Mouse (Mus musculus) limb, embryonic 12.5 days (tissue): ENCODE results near the gene Galnt7. TPM values are rescaled to one million over a fixed set of nuclear protein-coding genes. Genes with fewer than 3 reads are reported as not detected.
"Not testable (repeated sequence)": the region's sequence is repeated elsewhere in the genome, so short reads cannot be mapped to it uniquely, and the experiment has no call there.

Experiments
- ATAC-seq: fragments of 200-750 bp; cut with Nextera tagmentation; 2 replicates; pipeline ENCODE4 v1.8.0; 2017; ENCODE audit warnings: low read depth, moderate TSS enrichment; ENCODE audit not compliant: insufficient number of reproducible peaks, insufficient read depth, low FRiP score, low TSS enrichment
- H3K27ac ChIP-seq: fragments of 300-500 bp; sonication (generic); 2 replicates; pipeline ENCODE4 v1.5.1; 2016; ENCODE audit warnings: mild to moderate bottlenecking, moderate library complexity
- H3K27me3 ChIP-seq: fragments of 300-500 bp; sonication (generic); 2 replicates; pipeline ENCODE4 v1.6.1; 2016; ENCODE audit warnings: mild to moderate bottlenecking, moderate library complexity
- H3K36me3 ChIP-seq: fragments of 300-500 bp; sonication (generic); 2 replicates; pipeline ENCODE4 v1.6.1; 2016; ENCODE audit warnings: mild to moderate bottlenecking, moderate library complexity
- H3K4me1 ChIP-seq: fragments of 300-500 bp; sonication (generic); replicated peaks from 2 replicates; pipeline ENCODE4 v1.6.1; 2016
- H3K4me2 ChIP-seq: fragments of 300-500 bp; sonication (generic); 2 replicates; pipeline ENCODE4 v1.6.1; 2016; ENCODE audit warnings: mild to moderate bottlenecking, moderate library complexity
- H3K4me3 ChIP-seq: fragments of 300-500 bp; sonication (generic); replicated peaks from 2 replicates; pipeline ENCODE4 v1.5.1; 2016; ENCODE audit warnings: mild to moderate bottlenecking
- H3K9ac ChIP-seq: fragments of 300-500 bp; sonication (generic); replicated peaks from 2 replicates; pipeline ENCODE4 v1.6.1; 2016; ENCODE audit warnings: mild to moderate bottlenecking, moderate library complexity
- H3K9me3 ChIP-seq: fragments of 300-500 bp; sonication (generic); 2 replicates; pipeline ENCODE4 v1.6.1; 2016; ENCODE audit warnings: mild to moderate bottlenecking, moderate library complexity
- WGBS: fragments of 180-500 bp; shearing (Covaris S2); methylation state at CpG from one replicate; pipeline ENCODE4 v1.1.7; 2016; 5-methylcytosine and 5-hydroxymethylcytosine counted together
- polyA plus RNA-seq: library from polyadenylated mRNA; unstranded; fragments of >200 nt; fragmentation: Nextera tagmentation; extraction: Ambion mirVana; gene quantifications from 2 replicates; pipeline ENCODE4 v1.2.1, GENCODE M21; 2016

Gene Galnt7
- polyA plus RNA-seq, 1 experiment from 2014 or later = 15.8 TPM

GRCm38 (mm10) chr8:57538601-57539000 lies 114.2 kb downstream of the Galnt7 start:
- ATAC-seq = no peak
- H3K27ac ChIP-seq = no peak overlapping the region
- peaks cover 25% of the 10 kb centered on the region for H3K36me3 ChIP-seq
- no peaks in the 10 kb centered on the region for H3K27me3 ChIP-seq
- H3K4me1 ChIP-seq = no peaks in the 10 kb centered on the region
- H3K9ac ChIP-seq = no peak overlapping the region
- WGBS = 86% methylated on average over 7 of the region's 7 CpGs
- H3K9me3 ChIP-seq = peaks cover 7% of the 10 kb centered on the region; the same call in 1 of the 2 replicates
- H3K4me2 ChIP-seq = no peak overlapping the region
- no peak overlapping the region for H3K4me3 ChIP-seq

DNA sequence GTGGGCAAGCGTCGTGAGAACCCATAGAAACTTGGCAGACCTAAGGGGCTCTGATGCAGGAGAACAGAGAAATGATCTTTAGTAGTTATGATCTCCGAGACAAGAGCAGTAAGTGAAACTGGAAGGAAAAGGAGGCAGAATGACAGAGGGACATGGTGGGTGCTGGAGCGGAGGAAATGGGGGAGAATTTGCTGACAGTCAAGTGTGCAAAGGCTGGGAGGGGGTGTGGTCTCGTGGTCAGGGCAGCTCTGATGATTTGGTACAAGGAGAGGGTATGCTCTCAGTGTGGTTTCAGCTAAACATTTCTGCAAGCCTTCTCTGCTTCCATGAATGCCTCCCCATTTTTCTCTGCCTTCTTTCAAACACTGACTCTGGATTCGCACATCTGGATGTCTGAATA lies 116.7 kb downstream of the Galnt7 start:
- 92% methylated on average over 6 of the region's 6 CpGs for WGBS
- H3K9me3 ChIP-seq = peaks cover 7% of the 10 kb centered on the region; the same call in 1 of the 2 replicates
- H3K36me3 ChIP-seq = peaks cover 34% of the 10 kb centered on the region
- H3K4me1 ChIP-seq = no peaks in the 10 kb centered on the region
- no peak overlapping the region for H3K27ac ChIP-seq
- no peak overlapping the region for H3K9ac ChIP-seq
- H3K4me3 ChIP-seq = no peak overlapping the region
- no peak for ATAC-seq
- H3K27me3 ChIP-seq = no peaks in the 10 kb centered on the region
- no peak overlapping the region for H3K4me2 ChIP-seq

- Histone ChIP-seq H3K27me3 (no peaks in the 10 kb centered on the region), H3K36me3 (peaks cover 34% of the 10 kb centered on the region), H3K9ac (no peak overlapping the region), H3K4me1 (peaks cover 5% of the 10 kb centered on the region; the same call in 1 of the 2 replicates), H3K27ac (no peak overlapping the region), H3K4me3 (no peak overlapping the region), H3K9me3 (peaks cover 7% of the 10 kb centered on the region; the same call in 1 of the 2 replicates), H3K4me2 (no peak overlapping the region)
- 57% methylated on average over 4 of the region's 4 CpGs for WGBS
- ATAC-seq = no peak
Measured at GRCm38 (mm10) chr8:57534495-57534894, 118.3 kb downstream of the Galnt7 start.

DNA sequence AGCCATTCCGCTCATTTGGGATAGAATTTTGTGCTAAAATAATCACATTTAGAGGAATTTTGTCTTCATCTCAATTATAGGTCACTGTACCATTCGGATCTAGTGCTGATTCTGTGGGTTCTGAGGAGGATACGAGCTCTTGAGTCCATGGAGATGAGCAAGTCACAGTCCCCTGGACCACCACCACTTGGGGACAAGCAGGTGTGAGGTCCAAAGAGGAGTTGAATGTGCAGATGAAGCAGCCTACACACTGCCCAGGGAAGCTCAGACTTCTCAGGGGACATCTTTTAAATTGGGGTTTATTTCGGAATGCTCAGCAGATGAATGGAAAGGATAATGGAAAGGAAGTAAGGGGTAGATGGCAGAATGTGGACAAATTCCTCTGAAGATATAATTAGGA lies 119.7 kb downstream of the Galnt7 start:
- no peak overlapping the region for H3K9ac ChIP-seq
- no peak for ATAC-seq
- H3K4me2 ChIP-seq = no peak overlapping the region
- H3K36me3 ChIP-seq = peaks cover 35% of the 10 kb centered on the region
- peaks cover 7% of the 10 kb centered on the region; the same call in 1 of the 2 replicates for H3K9me3 ChIP-seq
- peaks cover 5% of the 10 kb centered on the region; the same call in 1 of the 2 replicates for H3K4me1 ChIP-seq
- no peaks in the 10 kb centered on the region for H3K27me3 ChIP-seq
- H3K4me3 ChIP-seq = no peak overlapping the region
- WGBS = 92% methylated on average over 4 of the region's 4 CpGs
- no peak overlapping the region for H3K27ac ChIP-seq

DNA sequence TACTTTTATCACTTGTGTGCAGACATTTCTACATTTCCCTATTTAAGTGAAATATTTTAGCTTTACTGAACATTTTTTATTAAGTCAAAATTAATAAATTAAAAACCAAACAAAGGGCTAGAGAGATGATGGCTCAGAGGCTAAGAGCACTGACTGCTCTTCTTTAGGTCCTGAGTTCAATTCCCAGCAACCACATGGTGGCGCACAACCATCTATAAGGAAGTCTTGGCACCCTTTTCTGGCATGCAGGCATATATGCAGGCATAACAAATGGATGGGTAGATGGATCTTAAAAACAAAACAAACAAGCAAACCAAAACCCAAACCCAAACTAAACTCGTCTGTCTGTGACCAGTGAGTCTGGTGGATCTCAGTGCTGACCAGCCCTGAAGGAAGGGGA lies 120.6 kb downstream of the Galnt7 start:
- no peak for ATAC-seq
- no peaks in the 10 kb centered on the region for H3K27me3 ChIP-seq
- H3K9ac ChIP-seq = no peak overlapping the region
- peaks cover 5% of the 10 kb centered on the region; the same call in 1 of the 2 replicates for H3K4me1 ChIP-seq
- H3K4me2 ChIP-seq = no peak overlapping the region
- H3K36me3 ChIP-seq = peaks cover 41% of the 10 kb centered on the region
- peaks cover 7% of the 10 kb centered on the region; the same call in 1 of the 2 replicates for H3K9me3 ChIP-seq
- no peak overlapping the region for H3K27ac ChIP-seq
- 58% methylated on average over 2 of the region's 2 CpGs for WGBS
- no peak overlapping the region for H3K4me3 ChIP-seq

DNA sequence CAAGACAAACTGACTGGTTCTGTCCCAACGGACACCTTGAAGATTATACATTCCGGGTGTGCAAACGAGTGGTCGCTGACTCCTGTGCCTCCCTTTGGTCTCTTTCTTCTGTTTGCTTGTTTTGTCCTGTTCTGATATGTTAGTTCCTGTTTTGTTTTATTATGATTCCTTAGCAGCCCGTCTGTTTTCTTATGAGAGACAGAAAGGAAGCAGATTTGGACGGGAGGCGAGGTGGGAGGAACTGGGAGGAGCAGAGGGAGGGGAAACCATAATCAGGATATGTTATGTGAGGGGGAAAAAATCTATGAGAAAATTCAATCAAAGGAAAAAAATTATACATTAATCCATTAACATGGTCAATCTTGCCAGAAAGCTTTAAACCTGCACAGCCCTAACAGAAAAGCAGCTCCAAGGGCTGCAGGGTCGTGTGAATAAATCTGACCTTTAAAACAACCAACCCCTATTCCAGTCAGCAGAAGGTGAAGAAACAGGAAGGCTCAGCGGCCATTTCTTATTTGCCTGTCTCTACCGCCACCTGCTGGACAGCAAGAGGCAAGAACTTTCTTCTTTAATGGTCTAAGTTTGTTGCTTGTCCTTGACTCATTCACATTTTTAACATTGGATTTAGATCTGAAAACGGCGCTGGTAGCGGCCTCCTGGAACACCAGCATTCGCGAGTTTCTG lies 122.0 kb downstream of the Galnt7 start:
- ATAC-seq = no peak
- H3K9me3 ChIP-seq = peaks cover 7% of the 10 kb centered on the region; the same call in 1 of the 2 replicates
- H3K4me3 ChIP-seq = no peak overlapping the region
- no peaks in the 10 kb centered on the region for H3K27me3 ChIP-seq
- H3K4me1 ChIP-seq = peaks cover 5% of the 10 kb centered on the region; the same call in 1 of the 2 replicates
- 33% methylated on average over 15 of the region's 15 CpGs for WGBS
- no peak overlapping the region for H3K9ac ChIP-seq
- H3K4me2 ChIP-seq = no peak overlapping the region
- no peak overlapping the region for H3K27ac ChIP-seq
- H3K36me3 ChIP-seq = peaks cover 41% of the 10 kb centered on the region

DNA sequence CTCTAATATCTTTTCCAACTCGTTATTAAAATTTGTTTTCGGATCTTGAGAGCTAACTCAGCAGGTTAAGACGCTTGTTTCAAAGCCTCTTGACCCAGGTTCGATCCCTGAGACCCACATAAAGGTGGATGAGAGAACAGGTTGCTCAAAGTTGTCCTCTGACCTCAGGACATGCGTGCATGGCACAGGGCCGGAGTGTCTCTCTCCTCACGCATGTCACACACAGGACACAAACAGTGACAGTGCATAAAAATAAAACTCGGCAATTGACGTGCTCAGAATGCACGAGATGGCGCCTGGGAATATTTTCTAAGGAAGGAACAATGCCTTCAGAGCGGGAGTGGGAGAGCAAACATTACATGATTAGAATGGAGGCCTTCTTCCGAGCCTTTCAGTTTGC lies 122.6 kb downstream of the Galnt7 start:
- Histone ChIP-seq H3K4me2 (no peak overlapping the region), H3K27me3 (no peaks in the 10 kb centered on the region), H3K4me1 (peaks cover 5% of the 10 kb centered on the region; the same call in 1 of the 2 replicates), H3K36me3 (peaks cover 38% of the 10 kb centered on the region), H3K27ac (no peak overlapping the region), H3K9me3 (peaks cover 4% of the 10 kb centered on the region; the same call in 1 of the 2 replicates), H3K4me3 (no peak overlapping the region), H3K9ac (no peak overlapping the region)
- ATAC-seq = no peak
- 91% methylated on average over 13 of the region's 13 CpGs for WGBS

DNA sequence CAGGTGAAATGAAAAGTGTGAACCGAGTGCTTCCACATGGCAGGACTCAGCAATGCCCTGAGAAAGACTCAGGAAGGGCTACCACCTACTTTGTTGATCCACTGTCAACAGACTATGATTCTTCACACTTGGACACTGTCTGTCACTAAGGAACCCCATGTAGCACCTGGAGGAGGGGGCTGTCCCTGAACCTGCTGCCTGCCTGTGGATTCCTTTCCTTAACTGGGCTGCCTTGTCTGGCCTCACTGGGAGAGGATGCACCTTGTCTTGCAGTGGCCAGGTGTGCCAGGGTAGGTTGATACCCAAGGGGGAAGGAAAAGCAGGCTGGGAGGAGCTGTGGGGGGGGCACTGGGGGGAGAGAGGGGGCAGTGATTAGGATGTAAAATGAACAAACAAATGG lies 124.8 kb downstream of the Galnt7 start:
- ATAC-seq = no peak
- H3K36me3 ChIP-seq = peaks cover 28% of the 10 kb centered on the region; the same call in 1 of the 2 replicates

GRCm38 (mm10) chr8:57520186-57520786 lies 132.5 kb downstream of the Galnt7 start:
- Histone ChIP-seq H3K27me3 (no peaks in the 10 kb centered on the region), H3K9me3 (no peaks in the 10 kb centered on the region), H3K4me2 (no peak overlapping the region), H3K36me3 (peaks cover 41% of the 10 kb centered on the region), H3K4me3 (no peak overlapping the region), H3K9ac (no peak overlapping the region), H3K4me1 (no peaks in the 10 kb centered on the region), H3K27ac (no peak overlapping the region)
- WGBS = 88% methylated on average over 12 of the region's 12 CpGs
- no peak for ATAC-seq

More for the DNA sequence above, 124.8 kb downstream of the Galnt7 start:
- peaks cover 5% of the 10 kb centered on the region; the same call in 1 of the 2 replicates for H3K4me1 ChIP-seq
- no peak overlapping the region for H3K4me2 ChIP-seq
- H3K27me3 ChIP-seq = no peaks in the 10 kb centered on the region
- H3K27ac ChIP-seq = no peak overlapping the region
- 93% methylated on average over 1 of the region's 1 CpGs for WGBS
- no peak overlapping the region for H3K4me3 ChIP-seq
- no peak overlapping the region for H3K9ac ChIP-seq
- no peaks in the 10 kb centered on the region for H3K9me3 ChIP-seq

DNA sequence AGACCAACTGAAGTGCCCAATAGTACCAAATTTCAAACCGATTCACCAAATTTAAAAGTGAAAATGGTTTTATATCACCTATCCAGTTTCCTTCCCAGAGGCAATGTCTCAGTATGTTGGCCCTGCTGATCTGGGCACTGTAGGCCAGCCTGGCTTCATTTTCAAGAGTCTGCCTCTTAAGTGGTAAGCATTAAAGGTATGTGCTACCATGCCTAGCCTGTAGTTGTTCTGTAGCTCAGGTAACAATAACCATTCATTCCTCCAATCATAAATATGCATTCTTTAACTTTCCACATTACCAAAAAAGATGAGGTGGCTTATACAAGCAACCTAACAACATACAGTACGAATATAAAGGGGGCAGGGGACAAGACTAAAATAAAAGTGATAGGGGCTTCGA lies 135.1 kb downstream of the Galnt7 start:
- Histone ChIP-seq H3K4me1 (peaks cover 7% of the 10 kb centered on the region), H3K27ac (no peak overlapping the region), H3K4me3 (no peak overlapping the region), H3K36me3 (peaks cover 49% of the 10 kb centered on the region), H3K9me3 (no peaks in the 10 kb centered on the region), H3K27me3 (no peaks in the 10 kb centered on the region), H3K9ac (no peak overlapping the region), H3K4me2 (no peak overlapping the region)
- WGBS = 89% methylated on average over 3 of the region's 3 CpGs
- no peak for ATAC-seq

- H3K4me2 ChIP-seq, H3K9ac ChIP-seq, H3K4me1 ChIP-seq, H3K4me3 ChIP-seq, H3K27ac ChIP-seq, H3K27me3 ChIP-seq, H3K9me3 ChIP-seq, ATAC-seq: not testable (repeated sequence)
- H3K36me3 ChIP-seq = peaks cover 39% of the 10 kb centered on the region
- WGBS = 93% methylated on average over 4 of the region's 5 CpGs
Measured at GRCm38 (mm10) chr8:57516685-57517084, 136.1 kb downstream of the Galnt7 start.
